Mouse (Mus musculus) left cerebral cortex, adult 9 months (tissue): Measurements from ENCODE around the gene Cct3.
"Not testable (repeated sequence)": the region's sequence is repeated elsewhere in the genome, so short reads cannot be mapped to it uniquely, and the experiment has no call there.

ENCODE experiments used
- DNase-seq, 2 experiments: peaks; one replicate each; pipeline ENCODE4 v3.0.0; 2022; ENCODE audit warnings: low spot score in 2 of 2

The Cct3 gene

GRCm38 (mm10) chr3:88296561-88297318 is at the start of gene Cct3, which contains the start of gene Tsacc:
Gene Cct3, plus strand, starts transcription at chr3:88297116.
Gene Tsacc, minus strand, starts transcription at chr3:88296999.
- peak; percentile 97 to 99 for DNase-seq

GRCm38 (mm10) chr3:88247666-88248065 is 49.2 kb upstream of the Cct3 start:
- no peak for DNase-seq

- no peak for DNase-seq
Observed at GRCm38 (mm10) chr3:88248406-88248805, 48.5 kb upstream of the Cct3 start.

- no peak for DNase-seq
Observed at GRCm38 (mm10) chr3:88252739-88253138, 44.2 kb upstream of the Cct3 start.

GRCm38 (mm10) chr3:88254268-88254926 is 42.5 kb upstream of the Cct3 start, which contains the start of gene Rhbg:
Gene Rhbg, minus strand, starts transcription at chr3:88254709.
- DNase-seq: no peak

- no peak for DNase-seq
Observed at GRCm38 (mm10) chr3:88255950-88256349, 41.0 kb upstream of the Cct3 start.

GRCm38 (mm10) chr3:88256382-88256781 is 40.5 kb upstream of the Cct3 start:
- DNase-seq: no peak

- no peak for DNase-seq
Observed at GRCm38 (mm10) chr3:88262346-88262745, 34.6 kb upstream of the Cct3 start.

GRCm38 (mm10) chr3:88268014-88268413 is 28.9 kb upstream of the Cct3 start:
- not testable (repeated sequence) for DNase-seq

- DNase-seq: no peak
Observed at GRCm38 (mm10) chr3:88268991-88269390, 27.9 kb upstream of the Cct3 start.

- DNase-seq: not testable (repeated sequence)
Observed at GRCm38 (mm10) chr3:88271298-88271697, 25.6 kb upstream of the Cct3 start.

GRCm38 (mm10) chr3:88271859-88272258 is 25.1 kb upstream of the Cct3 start:
- DNase-seq: no peak

GRCm38 (mm10) chr3:88274002-88274401 is 22.9 kb upstream of the Cct3 start:
- no peak for DNase-seq

- DNase-seq: no peak
Observed at GRCm38 (mm10) chr3:88276121-88276520, 20.8 kb upstream of the Cct3 start.

- peak in 1 of 2 experiments; percentile 46 for DNase-seq
Observed at GRCm38 (mm10) chr3:88276529-88277143, 20.3 kb upstream of the Cct3 start.

GRCm38 (mm10) chr3:88280035-88280434 is 16.9 kb upstream of the Cct3 start:
- no peak for DNase-seq

GRCm38 (mm10) chr3:88281141-88281916 is 15.6 kb upstream of the Cct3 start:
- not testable (repeated sequence) for DNase-seq

- not testable (repeated sequence) for DNase-seq
Observed at GRCm38 (mm10) chr3:88284815-88285564, 11.9 kb upstream of the Cct3 start.

GRCm38 (mm10) chr3:88285565-88285895 is 11.4 kb upstream of the Cct3 start:
- DNase-seq: not testable (repeated sequence)

GRCm38 (mm10) chr3:88287110-88287509 is 9.8 kb upstream of the Cct3 start, which contains the start of gene Gm38392:
Gene Gm38392, minus strand, starts transcription at chr3:88287210.
- DNase-seq: no peak

GRCm38 (mm10) chr3:88288133-88288713 is 8.7 kb upstream of the Cct3 start:
- DNase-seq: not testable (repeated sequence)
